Mouse (Mus musculus) lung, adult 2 months (tissue): ENCODE results near the gene Tnpo2. TPM values are rescaled to one million over a fixed set of nuclear protein-coding genes. Genes with fewer than 3 reads are reported as not detected.

Experiments used
- DNase-seq: peaks from one replicate; pipeline ENCODE4 v3.0.0; 2022
- H3K4me1 ChIP-seq: fragments of 200-500 bp; 2 replicates; pipeline ENCODE4 v1.6.1; 2011; ENCODE audit warnings: low read length; ENCODE audit not compliant: control insufficient read depth, insufficient read depth
- H3K4me3 ChIP-seq: fragments of 200-500 bp; replicated peaks from 2 replicates; pipeline ENCODE3; 2011; ENCODE audit warnings: low read depth, mild to moderate bottlenecking, control low read depth, low read length; ENCODE audit errors: extremely low read depth
- CTCF ChIP-seq: fragments of 200-500 bp; IDR thresholded peaks from 2 replicates; pipeline ENCODE4 v1.5.1; 2011; ENCODE audit warnings: mild to moderate bottlenecking, low read length, control low read depth; ENCODE audit not compliant: insufficient read depth
- POLR2A ChIP-seq: fragments of 200-500 bp; IDR thresholded peaks from 2 replicates; pipeline ENCODE4 v1.6.1; 2011; ENCODE audit warnings: low read depth, mild to moderate bottlenecking, control low read depth, low read length, borderline replicate concordance; ENCODE audit errors: extremely low read depth
- WGBS: fragments of 180-500 bp; shearing (Covaris S2); methylation state at CpG from one replicate; pipeline ENCODE4 v1.1.7; 2018; 5-methylcytosine and 5-hydroxymethylcytosine counted together
- polyA plus RNA-seq: library from polyadenylated mRNA; depleted of rRNA; stranded (reverse); fragments of >200 nt; gene quantifications from 2 replicates; pipeline ENCODE4 v1.2.3, GENCODE M21; 2012

The Tnpo2 gene
- polyA plus RNA-seq, 1 experiment, result 68.3 TPM

DNA sequence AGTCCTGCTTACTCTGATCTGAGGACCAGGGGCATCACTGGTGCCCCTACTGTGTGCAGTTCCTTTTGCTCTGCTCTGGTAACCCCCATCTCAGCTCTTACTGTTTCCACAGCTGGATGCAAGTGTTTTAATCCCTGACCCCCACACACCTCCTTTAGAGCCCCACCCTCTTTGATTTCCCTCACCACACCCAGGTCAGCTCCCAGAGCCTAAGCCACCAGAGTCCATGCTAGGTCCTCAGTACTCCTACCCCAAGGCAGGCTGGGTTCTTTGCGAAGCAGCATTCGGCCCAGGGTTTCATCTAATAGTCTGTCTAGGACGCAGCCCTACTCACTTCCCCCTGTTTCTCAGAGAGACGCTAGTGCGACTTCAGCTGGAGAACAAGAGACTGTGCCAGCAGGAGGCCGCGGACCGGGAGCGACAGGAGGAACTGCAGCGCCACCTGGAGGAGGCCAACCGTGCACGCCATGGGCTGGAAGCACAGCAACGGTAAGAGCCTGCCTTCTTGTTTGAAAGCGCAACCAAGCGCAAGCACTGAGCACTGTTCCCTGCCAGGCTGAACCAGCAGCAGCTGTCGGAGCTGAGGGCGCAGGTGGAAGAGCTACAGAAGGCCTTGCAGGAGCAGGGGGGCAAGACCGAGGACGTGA, 38.9 kb upstream of the Tnpo2 start:
- no peak for TF ChIP-seq POLR2A
- peak; percentile 83 for TF ChIP-seq CTCF
- peak; percentile 88 for DNase-seq
- Histone ChIP-seq H3K4me3 (no peak overlapping the region), H3K4me1 (peaks cover 2% of the 10 kb centered on the region; the same call in 1 of the 2 replicates)
- WGBS, result 7% methylated on average over 19 of the region's 19 CpGs

DNA sequence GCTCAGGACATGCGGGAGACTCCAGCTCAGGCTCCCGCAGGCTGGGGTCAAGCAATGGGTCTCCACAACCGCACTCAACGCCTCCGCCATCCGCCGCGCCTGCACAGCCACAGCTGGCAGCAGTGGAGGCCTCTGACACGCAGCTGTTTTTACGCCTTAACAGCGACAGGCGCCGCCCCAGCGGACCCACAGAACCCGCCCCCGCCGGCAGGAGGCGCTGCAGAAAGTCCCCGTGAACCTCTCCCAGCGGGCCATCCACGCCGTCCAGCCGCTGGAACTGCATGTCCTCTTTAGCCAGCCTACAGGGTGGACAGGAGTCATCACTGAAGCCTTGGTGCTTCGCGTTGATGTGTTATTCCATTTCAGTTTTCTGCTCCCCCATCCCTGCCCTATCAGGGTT, 29.0 kb upstream of the Tnpo2 start:
- 15% methylated on average over 25 of the region's 25 CpGs for WGBS
- no peak overlapping the region for H3K4me3 ChIP-seq
- no peak for TF ChIP-seq CTCF
- DNase-seq, result peak; percentile 45
- H3K4me1 ChIP-seq, result no peaks in the 10 kb centered on the region

DNA sequence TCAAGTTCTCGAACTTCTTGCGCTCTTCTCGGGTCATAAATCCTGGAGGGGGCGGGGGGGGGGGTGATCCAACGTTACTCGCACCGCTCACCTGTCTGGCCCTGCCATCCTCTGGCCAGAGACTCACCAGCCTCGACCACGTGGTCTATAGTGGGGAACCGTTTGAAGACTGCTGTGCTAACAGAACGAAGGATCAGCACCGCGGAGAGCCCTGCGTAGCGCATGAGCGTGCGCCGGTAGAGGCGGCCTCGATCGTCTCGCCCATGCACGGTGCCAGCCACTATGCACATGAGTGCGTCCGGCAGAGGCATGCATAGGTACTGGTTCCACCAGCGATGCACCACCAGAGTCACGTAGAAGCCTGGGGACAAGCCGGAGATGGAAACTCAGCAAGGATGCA, 25.5 kb upstream of the Tnpo2 start:
- H3K4me1 ChIP-seq, result no peaks in the 10 kb centered on the region
- no peak for TF ChIP-seq CTCF
- TF ChIP-seq POLR2A, result no peak
- no peak for DNase-seq
- H3K4me3 ChIP-seq, result no peak overlapping the region
- WGBS, result 11% methylated on average over 28 of the region's 28 CpGs

DNA sequence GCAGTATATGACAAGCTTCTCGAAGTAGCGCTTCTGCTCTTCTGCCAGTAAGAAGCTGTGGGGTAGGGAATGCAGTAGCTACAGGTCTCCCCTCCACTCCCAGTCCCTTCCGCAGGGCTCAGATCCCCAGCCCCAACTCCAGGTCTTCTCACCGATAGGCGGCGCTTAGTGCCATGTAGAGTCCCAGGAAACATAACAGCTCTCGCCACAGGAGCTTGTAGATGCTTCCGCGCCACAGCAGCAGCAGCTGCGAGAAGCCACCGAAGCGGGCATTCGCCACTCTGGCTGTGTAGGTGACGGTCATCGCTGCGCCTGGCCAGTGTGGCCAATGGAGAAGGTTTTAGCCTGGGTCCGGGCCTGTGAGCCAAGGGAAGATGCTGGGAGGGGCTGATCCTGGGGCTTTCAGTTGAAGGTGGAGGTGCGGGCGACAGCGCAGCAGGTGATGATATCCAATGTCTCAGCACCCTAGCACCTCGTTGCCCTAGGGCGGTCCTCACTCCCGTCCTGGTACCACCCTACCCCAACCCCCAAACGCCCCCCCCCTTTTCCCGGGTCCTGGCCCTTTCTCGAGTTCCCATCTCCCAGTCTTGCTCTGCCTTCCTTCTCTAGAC, 23.4 kb upstream of the Tnpo2 start:
- TF ChIP-seq CTCF (peak; percentile 63), POLR2A (no peak)
- WGBS, result 6% methylated on average over 26 of the region's 26 CpGs
- peak overlapping the region; percentile 26 for H3K4me3 ChIP-seq
- H3K4me1 ChIP-seq, result no peaks in the 10 kb centered on the region
- DNase-seq, result peak; percentile 71

DNA sequence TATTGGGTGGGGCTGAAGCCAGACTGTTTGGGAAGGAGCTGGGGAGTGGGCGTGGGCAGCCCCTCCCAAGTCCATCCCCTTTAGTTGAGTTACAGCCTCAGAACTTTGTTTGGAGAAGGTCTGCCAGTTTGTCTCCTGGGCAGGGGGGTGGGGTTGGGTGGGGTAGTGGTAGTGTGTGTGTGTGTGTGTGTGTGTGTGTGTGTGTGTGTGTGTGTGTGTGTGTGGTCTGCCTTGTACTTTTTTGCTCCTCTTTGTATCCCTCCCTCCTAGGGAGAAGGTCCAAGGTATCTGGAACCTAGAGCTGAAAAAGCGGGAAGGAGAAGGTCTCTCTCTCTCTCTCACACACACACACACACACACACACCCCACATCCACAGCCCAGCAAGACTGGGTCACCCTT, 22.3 kb upstream of the Tnpo2 start, which contains the start of gene Best2:
Gene Best2, minus strand, starts transcription at position 101 of the 400 bp plus-strand sequence.
- 57% methylated on average over 2 of the region's 2 CpGs for WGBS
- Histone ChIP-seq H3K4me3 (peak within 1 kb of the TSS; percentile 26), H3K4me1 (no peaks in the 10 kb centered on the region)
- TF ChIP-seq POLR2A (no peak), CTCF (no peak)
- DNase-seq, result no peak

DNA sequence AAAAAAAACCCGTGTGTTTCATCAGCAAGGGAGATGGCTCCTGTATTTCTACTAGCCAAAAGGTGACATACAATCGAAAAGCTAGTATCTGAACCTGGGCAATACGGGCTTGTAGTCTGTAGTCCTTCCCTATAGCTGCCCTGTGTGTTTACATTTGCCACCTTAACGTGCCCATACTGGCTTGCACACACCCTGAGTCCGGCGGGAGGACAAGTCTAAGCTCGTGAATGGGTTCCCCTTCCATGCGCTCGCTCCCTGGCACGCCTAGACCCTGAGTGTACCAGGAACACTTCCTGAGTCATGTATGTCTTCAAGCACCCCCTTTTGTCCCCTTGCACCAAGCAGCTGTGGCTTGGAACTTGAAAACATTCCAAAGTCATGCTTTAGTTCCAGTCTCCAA, 20.0 kb upstream of the Tnpo2 start:
- Histone ChIP-seq H3K4me3 (no peak overlapping the region), H3K4me1 (no peaks in the 10 kb centered on the region)
- 60% methylated on average over 10 of the region's 10 CpGs for WGBS
- DNase-seq, result no peak
- no peak for TF ChIP-seq POLR2A
- no peak for TF ChIP-seq CTCF

DNA sequence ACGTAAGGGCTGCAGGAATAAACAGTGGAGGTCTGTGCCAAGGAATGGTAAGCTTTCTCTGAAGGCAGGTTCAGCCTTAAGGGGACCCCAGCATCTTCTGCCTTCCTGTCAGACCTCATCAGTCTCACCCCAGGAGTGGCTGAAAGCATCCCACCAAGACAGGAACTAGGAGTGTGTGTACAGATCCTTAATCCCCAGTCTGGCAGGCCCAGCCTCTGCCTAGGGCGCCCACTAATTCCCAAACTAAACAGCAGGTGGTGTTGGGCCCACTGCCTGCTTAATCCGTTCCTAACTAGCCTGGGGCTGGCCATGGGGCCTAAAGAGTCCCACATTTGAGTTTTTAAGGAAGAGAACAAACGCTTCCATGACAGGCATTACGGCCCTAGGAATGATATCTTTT, 19.5 kb upstream of the Tnpo2 start:
- Histone ChIP-seq H3K4me3 (no peak overlapping the region), H3K4me1 (no peaks in the 10 kb centered on the region)
- DNase-seq, result no peak
- TF ChIP-seq CTCF, result no peak
- TF ChIP-seq POLR2A, result no peak
- WGBS, result 48% methylated on average over 5 of the region's 5 CpGs

DNA sequence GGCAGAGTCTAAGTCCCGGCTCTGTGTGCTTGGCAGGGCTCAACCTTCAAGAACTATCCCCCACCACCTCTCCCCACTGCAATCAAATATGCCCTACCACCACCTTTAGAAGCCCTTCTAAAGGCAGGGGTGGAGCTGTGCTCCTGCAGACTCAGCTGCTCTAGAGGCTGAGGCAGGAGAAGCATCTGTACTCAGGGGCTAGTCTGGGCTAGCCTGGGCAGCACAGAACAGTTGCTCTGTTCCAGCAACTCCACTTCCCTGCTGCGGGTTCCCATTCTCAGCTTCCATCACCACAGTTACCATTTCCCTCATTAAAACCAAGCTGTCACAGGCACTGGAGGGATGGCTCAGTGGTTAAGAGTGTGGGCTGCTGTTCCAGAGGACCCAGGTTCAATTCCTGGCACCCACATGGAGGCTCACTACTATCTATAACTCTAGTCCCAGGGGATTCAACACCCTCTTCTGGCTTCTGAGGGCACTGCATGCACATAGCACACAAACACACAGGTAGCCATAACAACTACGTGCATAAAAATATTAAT, 15.1 kb upstream of the Tnpo2 start:
- no peaks in the 10 kb centered on the region; the same call in 1 of the 2 replicates for H3K4me1 ChIP-seq
- TF ChIP-seq POLR2A (no peak), CTCF (no peak)
- H3K4me3 ChIP-seq, result no peak overlapping the region
- no peak for DNase-seq
- 86% methylated on average over 3 of the region's 3 CpGs for WGBS

DNA sequence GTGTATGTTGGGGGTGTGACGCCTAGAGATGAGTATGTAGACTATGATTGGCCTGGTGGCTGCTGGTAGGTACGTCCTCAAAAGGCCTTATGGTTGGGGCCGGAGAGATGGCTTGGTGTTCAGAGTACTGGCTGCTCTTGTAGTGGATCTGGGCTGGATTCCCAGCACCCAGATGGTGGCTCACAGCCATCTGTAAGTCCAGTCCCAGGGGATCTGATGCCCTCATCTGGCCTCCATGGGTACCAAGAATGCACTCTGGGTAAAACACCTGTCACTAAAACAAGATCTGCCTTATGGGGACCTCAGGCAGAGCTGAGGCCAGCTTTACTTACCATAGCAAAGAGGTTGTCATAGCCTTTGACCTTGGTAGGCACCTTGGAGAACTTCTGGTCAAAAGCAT, 12.9 kb upstream of the Tnpo2 start:
- Histone ChIP-seq H3K4me1 (peaks cover 8% of the 10 kb centered on the region), H3K4me3 (no peak overlapping the region)
- TF ChIP-seq CTCF (no peak), POLR2A (no peak)
- no peak for DNase-seq
- 96% methylated on average over 3 of the region's 3 CpGs for WGBS

DNA sequence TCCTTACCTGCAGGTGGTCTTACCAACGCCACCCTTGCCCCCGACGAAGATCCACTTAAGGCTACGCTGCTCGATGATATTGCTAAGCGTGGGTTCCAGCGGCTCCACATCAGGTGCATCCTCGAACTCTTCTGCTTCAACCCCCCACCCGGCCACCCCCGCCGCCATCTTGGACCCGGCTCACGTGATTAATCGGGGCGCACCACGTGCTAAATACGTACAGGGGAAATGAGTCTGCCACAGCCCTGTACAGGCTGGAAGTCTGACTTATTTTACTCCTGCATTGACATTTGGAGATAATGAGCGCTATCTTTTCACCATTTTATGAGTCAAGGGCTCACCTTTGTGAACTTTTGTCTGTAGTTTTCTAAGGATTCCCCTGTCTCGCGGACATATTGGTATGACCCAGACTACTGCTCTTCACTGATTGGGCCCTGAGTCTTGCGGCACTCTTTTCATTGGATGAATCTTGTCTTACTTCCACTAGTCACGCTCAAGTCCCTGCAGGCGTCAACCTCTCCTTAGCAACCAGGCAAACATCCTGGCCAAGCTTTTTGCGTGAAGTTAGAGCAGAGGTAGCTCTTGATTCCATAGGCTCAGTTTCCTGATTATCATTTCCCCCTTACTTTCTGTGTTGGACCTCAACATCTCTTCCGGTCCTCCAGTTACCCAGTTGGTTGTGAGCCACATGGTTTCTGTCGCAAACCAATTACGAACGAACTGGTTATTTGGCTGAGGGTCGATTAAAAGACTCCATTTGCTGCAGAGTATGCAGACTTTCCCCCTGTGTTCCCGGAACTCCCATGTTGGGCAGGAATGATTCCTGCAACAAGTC, 11.4 kb upstream of the Tnpo2 start, which contains the start of gene Asna1:
Gene Asna1, minus strand, starts transcription at position 184 of the 835 bp plus-strand sequence.
- peaks cover 12% of the 10 kb centered on the region for H3K4me1 ChIP-seq
- 2% methylated on average over 30 of the region's 30 CpGs for WGBS
- TF ChIP-seq CTCF (no peak), POLR2A (peak; percentile 73; the same call in 1 of the 2 replicates)
- DNase-seq, result peak; percentile 81
- peak within 1 kb of the TSS; percentile 95 for H3K4me3 ChIP-seq
